Mouse (Mus musculus) skeletal muscle tissue, postnatal 0 days (tissue): ENCODE results near the gene Cpt1a. TPM values are rescaled to one million over a fixed set of nuclear protein-coding genes. Genes with fewer than 3 reads are reported as not detected.

Experiments
- microRNA-seq, 2 experiments: library from miRNA; unstranded; fragments of <30 nt; microRNA quantifications; one replicate each; pipeline ENCODE4; 2016
- polyA plus RNA-seq: library from polyadenylated mRNA; unstranded; fragments of >200 nt; fragmentation: Nextera tagmentation; extraction: Ambion mirVana; gene quantifications from 2 replicates; pipeline ENCODE4 v1.2.1, GENCODE M21; 2015

Cpt1a gene
- 16.9 and 18.2 TPM in 2 replicates for polyA plus RNA-seq

GRCm38 (mm10) chr19:3322261-3322969, at the start of gene Cpt1a:
Gene Cpt1a, plus strand, starts transcription at chr19:3322334.

GRCm38 (mm10) chr19:3282572-3283467, 39.3 kb upstream of the Cpt1a start, which contains the start of the genes Mrpl21 and Ighmbp2:
Gene Mrpl21, plus strand, starts transcription at chr19:3282901.
Gene Ighmbp2, minus strand, starts transcription at chr19:3283017.

GRCm38 (mm10) chr19:3388629-3389057, 66.5 kb downstream of the Cpt1a start, which contains the start of gene Tesmin:
Gene Tesmin, plus strand, starts transcription at chr19:3388857.

GRCm38 (mm10) chr19:3414268-3414733, 92.2 kb downstream of the Cpt1a start, which contains the start of gene Gal:
Gene Gal, minus strand, starts transcription at chr19:3414544.

Small RNAs within 50 kb of the gene (microRNA-seq; reads per million reads assigned to microRNA genes)
- gene Mir6984, result 0 to 0.20 reads per million in 2 experiments

Other genes with a start within 250 kb of the Cpt1a start
- 98.9 and 105 TPM in 2 replicates for gene Mrpl21, start 39.4 kb upstream of the Cpt1a start, polyA plus RNA-seq
- gene Ighmbp2, start 39.3 kb upstream of the Cpt1a start, polyA plus RNA-seq, result 4.0 and 4.3 TPM in 2 replicates
- 0.57 and 0.68 TPM in 2 replicates for gene Tesmin, start 66.5 kb downstream of the Cpt1a start, polyA plus RNA-seq
- gene Gal, start 92.2 kb downstream of the Cpt1a start, polyA plus RNA-seq, result 0.28 TPM in 1 of 2 replicates, not detected in the other